Mouse (Mus musculus): ENCODE measurements around the gene Olfr887. TPM values are rescaled to one million over a fixed set of nuclear protein-coding genes. Genes with fewer than 3 reads are reported as not detected.

The Olfr887 gene
- not detected in 2 replicates for polyA plus RNA-seq (2015; fragmentation: Nextera tagmentation; extraction: Ambion mirVana)

DNA sequence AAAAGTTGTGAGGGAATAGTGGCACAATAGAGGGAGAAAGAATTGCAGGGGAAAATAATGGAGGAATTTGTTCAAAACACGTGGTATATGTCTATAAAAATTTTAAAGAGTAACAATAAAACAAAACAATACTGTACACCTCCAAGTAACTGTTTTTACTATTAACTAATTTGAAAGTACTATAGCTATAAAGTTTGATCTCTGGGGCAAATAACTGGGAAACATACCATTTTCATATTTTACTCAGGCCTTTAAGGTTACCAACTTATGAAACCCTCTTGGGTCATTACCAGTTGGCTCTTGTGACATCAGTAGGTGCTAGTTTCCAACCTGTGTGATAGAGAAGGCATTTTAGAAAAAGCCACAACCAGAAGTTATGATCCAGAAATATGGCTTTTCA lies at the start of gene Olfr887:
Gene Olfr887 (plus strand): TSS at position 301 of the 400 bp plus-strand sequence.
- H3K27me3 ChIP-seq = no peaks in the 10 kb centered on the region
- WGBS (ENCODE audit: insufficient replicate concordance) = 41% methylated on average over 1 of the region's 1 CpGs
- no peak within 1 kb of the TSS for H3K4me2 ChIP-seq
- no peak within 1 kb of the TSS for H3K27ac ChIP-seq (replicated peaks)
- H3K4me3 ChIP-seq (replicated peaks) = no peak within 1 kb of the TSS
- H3K4me1 ChIP-seq (replicated peaks) = no peaks in the 10 kb centered on the region
- ATAC-seq (ENCODE audit: insufficient read depth) = no peak
- no peaks in the 10 kb centered on the region for H3K36me3 ChIP-seq (replicated peaks)
- H3K9me3 ChIP-seq (replicated peaks) = no peaks in the 10 kb centered on the region
- H3K9ac ChIP-seq = no peak within 1 kb of the TSS

DNA sequence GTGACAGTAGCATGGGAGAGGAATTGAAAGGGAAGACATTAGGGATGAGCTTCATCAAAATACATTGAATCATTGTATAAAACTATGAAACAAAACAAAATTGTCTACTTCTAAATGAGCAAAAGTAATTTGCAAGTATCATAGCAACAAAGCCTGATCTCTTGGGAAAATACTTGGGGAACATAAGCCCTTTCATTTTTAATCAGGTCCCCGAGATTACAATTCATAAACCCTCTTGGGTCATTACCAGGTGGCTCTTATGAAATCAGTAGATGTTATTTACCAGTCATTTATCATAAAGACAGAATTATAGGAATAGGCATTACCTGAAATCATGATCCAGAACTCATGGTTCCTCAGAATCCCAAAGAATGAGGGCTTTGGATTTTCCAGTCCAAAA lies 37.6 kb upstream of the Olfr887 start, which contains the start of gene Olfr884:
Gene Olfr884 (plus strand): TSS at position 301 of the 400 bp plus-strand sequence.
- H3K4me3 ChIP-seq (replicated peaks) = no peak within 1 kb of the TSS
- no peak within 1 kb of the TSS for H3K4me2 ChIP-seq
- no peaks in the 10 kb centered on the region for H3K9me3 ChIP-seq (replicated peaks)
- no peaks in the 10 kb centered on the region for H3K4me1 ChIP-seq (replicated peaks)
- no peak for ATAC-seq (ENCODE audit: insufficient read depth)
- H3K9ac ChIP-seq = no peak within 1 kb of the TSS
- WGBS (ENCODE audit: insufficient replicate concordance) = 52% methylated on average over 1 of the region's 1 CpGs
- H3K36me3 ChIP-seq (replicated peaks) = no peaks in the 10 kb centered on the region
- no peak within 1 kb of the TSS for H3K27ac ChIP-seq (replicated peaks)
- H3K27me3 ChIP-seq = no peaks in the 10 kb centered on the region

- no peaks in the 10 kb centered on the region for H3K36me3 ChIP-seq (replicated peaks)
- H3K4me1 ChIP-seq (replicated peaks) = no peaks in the 10 kb centered on the region
- H3K27me3 ChIP-seq = no peaks in the 10 kb centered on the region
- no peak within 1 kb of the TSS for H3K4me3 ChIP-seq (replicated peaks)
- no peak within 1 kb of the TSS for H3K27ac ChIP-seq (replicated peaks)
- ATAC-seq (ENCODE audit: insufficient read depth) = no peak
- 67% methylated on average over 3 of the region's 3 CpGs for WGBS (ENCODE audit: insufficient replicate concordance)
- no peak within 1 kb of the TSS for H3K9ac ChIP-seq
- no peak within 1 kb of the TSS for H3K4me2 ChIP-seq
- no peaks in the 10 kb centered on the region for H3K9me3 ChIP-seq (replicated peaks)
These were observed 22.9 kb upstream of the Olfr887 start, which contains the start of gene Olfr885 for GRCm38 (mm10) chr9:38061022-38061421. Gene Olfr885, plus strand, starts transcription at chr9:38061322.

DNA sequence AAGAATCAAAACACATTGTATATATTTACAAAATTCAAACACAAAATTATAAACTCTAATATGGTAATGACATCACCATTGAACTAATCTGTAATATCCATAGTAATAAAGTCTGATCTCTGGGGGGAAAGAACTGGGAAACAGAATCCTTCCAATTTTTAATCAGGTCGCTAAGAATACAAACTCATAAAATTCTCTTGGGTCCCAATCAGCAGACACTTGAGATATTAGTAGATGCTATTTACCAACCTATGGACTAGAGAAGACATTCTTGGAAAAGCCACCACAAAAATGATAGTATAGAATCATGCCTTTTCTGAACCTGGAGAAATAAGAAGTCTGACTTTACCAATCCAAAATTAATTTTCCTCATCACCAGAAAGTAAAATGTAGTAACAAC lies 24.0 kb downstream of the Olfr887 start, which contains the start of gene Olfr888:
Gene Olfr888 (plus strand): TSS at position 301 of the 400 bp plus-strand sequence.
- Histone ChIP-seq H3K9me3 (replicated peaks) (no peaks in the 10 kb centered on the region), H3K27ac (replicated peaks) (no peak within 1 kb of the TSS), H3K4me3 (replicated peaks) (no peak within 1 kb of the TSS), H3K4me2 (no peak within 1 kb of the TSS), H3K9ac (no peak within 1 kb of the TSS), H3K27me3 (no peaks in the 10 kb centered on the region), H3K4me1 (replicated peaks) (no peaks in the 10 kb centered on the region), H3K36me3 (replicated peaks) (no peaks in the 10 kb centered on the region)
- WGBS (ENCODE audit: insufficient replicate concordance) = 50% methylated on average over 1 of the region's 1 CpGs
- no peak for ATAC-seq (ENCODE audit: insufficient read depth)

DNA sequence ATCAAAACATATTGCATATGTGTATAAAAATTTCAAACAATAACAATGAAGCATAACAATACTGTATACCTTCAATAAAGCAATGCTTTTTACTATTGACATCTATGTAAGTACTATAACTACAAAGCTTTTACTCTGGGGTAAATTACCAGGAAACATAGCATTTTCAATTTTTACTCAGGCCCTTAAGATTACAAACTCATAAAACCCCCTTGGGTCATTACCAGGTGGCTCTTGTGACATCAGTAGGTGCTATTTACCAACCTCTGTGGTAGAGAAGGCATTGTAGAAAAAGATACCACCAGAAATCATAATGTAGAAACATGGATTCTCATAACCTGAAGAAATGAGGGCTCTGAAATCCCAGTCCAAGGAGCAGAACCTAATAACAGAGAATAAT lies 31.0 kb downstream of the Olfr887 start, which contains the start of gene Olfr889:
Gene Olfr889 (plus strand): TSS at position 301 of the 400 bp plus-strand sequence.
- Histone ChIP-seq H3K27me3 (no peaks in the 10 kb centered on the region), H3K27ac (replicated peaks) (no peak within 1 kb of the TSS), H3K4me3 (replicated peaks) (no peak within 1 kb of the TSS), H3K4me2 (no peak within 1 kb of the TSS), H3K4me1 (replicated peaks) (no peaks in the 10 kb centered on the region), H3K36me3 (replicated peaks) (no peaks in the 10 kb centered on the region), H3K9ac (no peak within 1 kb of the TSS), H3K9me3 (replicated peaks) (no peaks in the 10 kb centered on the region)
- ATAC-seq (ENCODE audit: insufficient read depth) = no peak

Other genes starting within 250 kb of the Olfr887 start
- not detected in 2 replicates for gene Olfr877, start 229.8 kb upstream of the Olfr887 start, polyA plus RNA-seq (2015; fragmentation: Nextera tagmentation; extraction: Ambion mirVana)
- gene Olfr145, start 187.3 kb upstream of the Olfr887 start, polyA plus RNA-seq (2015; fragmentation: Nextera tagmentation; extraction: Ambion mirVana) = not detected in 2 replicates
- gene Olfr878, start 166.2 kb upstream of the Olfr887 start, polyA plus RNA-seq (2015; fragmentation: Nextera tagmentation; extraction: Ambion mirVana) = not detected in 2 replicates
- not detected in 2 replicates for gene Olfr881, start 92.2 kb upstream of the Olfr887 start, polyA plus RNA-seq (2015; fragmentation: Nextera tagmentation; extraction: Ambion mirVana)
- not detected in 2 replicates for gene Olfr883, start 58.3 kb upstream of the Olfr887 start, polyA plus RNA-seq (2015; fragmentation: Nextera tagmentation; extraction: Ambion mirVana)
- not detected in 2 replicates for gene Olfr884, start 37.5 kb upstream of the Olfr887 start, polyA plus RNA-seq (2015; fragmentation: Nextera tagmentation; extraction: Ambion mirVana)
- not detected in 2 replicates for gene Olfr885, start 22.8 kb upstream of the Olfr887 start, polyA plus RNA-seq (2015; fragmentation: Nextera tagmentation; extraction: Ambion mirVana)
- not detected in 2 replicates for gene Olfr888, start 24.1 kb downstream of the Olfr887 start, polyA plus RNA-seq (2015; fragmentation: Nextera tagmentation; extraction: Ambion mirVana)
- gene Olfr889, start 31.1 kb downstream of the Olfr887 start, polyA plus RNA-seq (2015; fragmentation: Nextera tagmentation; extraction: Ambion mirVana) = 0.09 and 0.13 TPM in 2 replicates
- gene Olfr890, start 58.4 kb downstream of the Olfr887 start, polyA plus RNA-seq (2015; fragmentation: Nextera tagmentation; extraction: Ambion mirVana) = not detected in 2 replicates
- not detected in 2 replicates for gene Olfr891, start 96.7 kb downstream of the Olfr887 start, polyA plus RNA-seq (2015; fragmentation: Nextera tagmentation; extraction: Ambion mirVana)
- not detected in 2 replicates for gene Olfr893, start 124.3 kb downstream of the Olfr887 start, polyA plus RNA-seq (2015; fragmentation: Nextera tagmentation; extraction: Ambion mirVana)
- gene Olfr894, start 134.0 kb downstream of the Olfr887 start, polyA plus RNA-seq (2015; fragmentation: Nextera tagmentation; extraction: Ambion mirVana) = not detected in 2 replicates
- gene Olfr143, start 168.7 kb downstream of the Olfr887 start, polyA plus RNA-seq (2015; fragmentation: Nextera tagmentation; extraction: Ambion mirVana) = not detected in 2 replicates
- gene Olfr895, start 183.8 kb downstream of the Olfr887 start, polyA plus RNA-seq (2015; fragmentation: Nextera tagmentation; extraction: Ambion mirVana) = not detected in 2 replicates
- gene Olfr896-ps1, start 207.0 kb downstream of the Olfr887 start, polyA plus RNA-seq (2015; fragmentation: Nextera tagmentation; extraction: Ambion mirVana) = not detected in 2 replicates
- not detected in 2 replicates for gene Olfr25, start 245.0 kb downstream of the Olfr887 start, polyA plus RNA-seq (2015; fragmentation: Nextera tagmentation; extraction: Ambion mirVana)

Data from liver, embryonic 15.5 days (tissue).